Mouse (Mus musculus): ENCODE results near the gene Epas1. TPM values are rescaled to one million over a fixed set of nuclear protein-coding genes. Genes with fewer than 3 reads are reported as not detected.

Epas1 gene
- polyA plus RNA-seq, 2 experiments, result 3.0 to 3.4 TPM

- Histone ChIP-seq H3K9me3 (ENCODE audit: control insufficient read depth, low read length) (no peaks in the 10 kb centered on the region), H3K27me3 (ENCODE audit: control insufficient read depth, insufficient read depth, low read length) (no peaks in the 10 kb centered on the region), H3K4me1 (replicated peaks; ENCODE audit: control insufficient read depth in 2 of 2, insufficient read depth in 2 of 2, low read length in 1 of 2) (no peaks in the 10 kb centered on the region; a peak in 1 of 4 replicates), H3K4me2 (ENCODE audit: low read depth) (no peak overlapping the region), H3K9ac (replicated peaks) (no peak overlapping the region), H3K4me3 (ENCODE audit: insufficient read depth in 1 of 2, low read depth in 2 of 2, low read length in 2 of 2) (no peak overlapping the region), H3K27ac (no peak overlapping the region), H3K36me3 (replicated peaks; ENCODE audit: control insufficient read depth, insufficient read depth, low read depth) (no peaks in the 10 kb centered on the region)
- ATAC-seq (ENCODE audit: insufficient read depth) (no peak), DNase-seq (ENCODE audit: low read depth in 3 of 3, low spot score in 3 of 3) (no peak)
- TF ChIP-seq EP300 (IDR thresholded peaks at IDR 0.05; ENCODE audit: low read depth) (no peak), CTCF (IDR thresholded peaks at IDR 0.05; ENCODE audit: low read depth) (no peak)
- 47% methylated on average over 10 of the region's 10 CpGs for WGBS (ENCODE audit: insufficient replicate concordance)
These were observed 31.0 kb downstream of the Epas1 start for GRCm38 (mm10) chr17:86784405-86784977.

DNA sequence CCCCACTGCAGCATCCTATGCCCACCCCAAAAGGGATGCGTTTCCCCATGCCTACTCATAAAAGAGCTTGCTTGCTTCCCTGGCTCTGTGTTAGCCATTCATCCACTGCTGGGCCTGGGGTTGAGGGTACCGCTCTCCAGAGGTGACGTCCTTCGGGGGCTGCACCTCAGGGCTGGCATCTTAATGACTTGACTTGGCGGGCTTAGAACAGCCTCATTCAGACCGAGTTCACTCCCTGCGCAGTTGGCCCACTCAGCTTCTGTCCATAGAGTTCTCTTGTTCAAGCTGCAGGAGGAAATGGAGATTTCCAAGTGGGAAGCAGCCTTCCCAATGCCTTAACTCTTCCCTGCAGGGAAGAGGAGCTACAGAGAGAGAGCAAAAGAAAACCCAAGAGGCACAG lies 32.1 kb downstream of the Epas1 start:
- Histone ChIP-seq H3K36me3 (replicated peaks; ENCODE audit: control insufficient read depth, insufficient read depth, low read depth) (no peaks in the 10 kb centered on the region), H3K4me2 (ENCODE audit: low read depth) (no peak overlapping the region), H3K27me3 (ENCODE audit: control insufficient read depth, insufficient read depth, low read length) (no peaks in the 10 kb centered on the region), H3K4me3 (ENCODE audit: insufficient read depth in 1 of 2, low read depth in 2 of 2, low read length in 2 of 2) (no peak overlapping the region), H3K9ac (replicated peaks) (no peak overlapping the region), H3K27ac (no peak overlapping the region), H3K9me3 (ENCODE audit: control insufficient read depth, low read length) (no peaks in the 10 kb centered on the region), H3K4me1 (replicated peaks; ENCODE audit: control insufficient read depth in 2 of 2, insufficient read depth in 2 of 2, low read length in 1 of 2) (no peaks in the 10 kb centered on the region; a peak in 1 of 4 replicates)
- DNase-seq (ENCODE audit: low read depth in 3 of 3, low spot score in 3 of 3) (no peak), ATAC-seq (ENCODE audit: insufficient read depth) (no peak)
- 51% methylated on average over 7 of the region's 7 CpGs for WGBS (ENCODE audit: insufficient replicate concordance)
- TF ChIP-seq EP300 (IDR thresholded peaks at IDR 0.05; ENCODE audit: low read depth), result no peak
- no peak for TF ChIP-seq CTCF (IDR thresholded peaks at IDR 0.05; ENCODE audit: low read depth)

GRCm38 (mm10) chr17:86786496-86786895 lies 33.0 kb downstream of the Epas1 start:
- no peak for ATAC-seq (ENCODE audit: insufficient read depth)

GRCm38 (mm10) chr17:86787805-86788204 lies 34.3 kb downstream of the Epas1 start:
- Histone ChIP-seq H3K4me1 (replicated peaks; ENCODE audit: control insufficient read depth in 2 of 2, insufficient read depth in 2 of 2, low read length in 1 of 2) (no peaks in the 10 kb centered on the region; a peak in 1 of 4 replicates), H3K9me3 (ENCODE audit: control insufficient read depth, low read length) (no peaks in the 10 kb centered on the region), H3K27ac (no peak overlapping the region), H3K4me3 (ENCODE audit: insufficient read depth in 1 of 2, low read depth in 2 of 2, low read length in 2 of 2) (no peak overlapping the region), H3K36me3 (replicated peaks; ENCODE audit: control insufficient read depth, insufficient read depth, low read depth) (no peaks in the 10 kb centered on the region), H3K4me2 (ENCODE audit: low read depth) (no peak overlapping the region), H3K9ac (replicated peaks) (no peak overlapping the region), H3K27me3 (ENCODE audit: control insufficient read depth, insufficient read depth, low read length) (no peaks in the 10 kb centered on the region)
- 50% methylated on average over 7 of the region's 7 CpGs for WGBS (ENCODE audit: insufficient replicate concordance)
- DNase-seq (ENCODE audit: low read depth in 3 of 3, low spot score in 3 of 3), result no peak
- no peak for TF ChIP-seq EP300 (IDR thresholded peaks at IDR 0.05; ENCODE audit: low read depth)
- no peak for TF ChIP-seq CTCF (IDR thresholded peaks at IDR 0.05; ENCODE audit: low read depth)
- no peak for ATAC-seq (ENCODE audit: insufficient read depth)

More at GRCm38 (mm10) chr17:86786496-86786895, 33.0 kb downstream of the Epas1 start:
- no peaks in the 10 kb centered on the region for H3K9me3 ChIP-seq (ENCODE audit: control insufficient read depth, low read length)
- no peaks in the 10 kb centered on the region; a peak in 1 of 4 replicates for H3K4me1 ChIP-seq (replicated peaks; ENCODE audit: control insufficient read depth in 2 of 2, insufficient read depth in 2 of 2, low read length in 1 of 2)
- TF ChIP-seq EP300 (IDR thresholded peaks at IDR 0.05; ENCODE audit: low read depth) (no peak), CTCF (IDR thresholded peaks at IDR 0.05; ENCODE audit: low read depth) (no peak)
- H3K27me3 ChIP-seq (ENCODE audit: control insufficient read depth, insufficient read depth, low read length), result no peaks in the 10 kb centered on the region
- no peak overlapping the region for H3K4me2 ChIP-seq (ENCODE audit: low read depth)
- no peak for DNase-seq (ENCODE audit: low read depth in 3 of 3, low spot score in 3 of 3)
- H3K36me3 ChIP-seq (replicated peaks; ENCODE audit: control insufficient read depth, insufficient read depth, low read depth), result no peaks in the 10 kb centered on the region
- no peak overlapping the region for H3K9ac ChIP-seq (replicated peaks)
- WGBS (ENCODE audit: insufficient replicate concordance), result 57% methylated on average over 7 of the region's 7 CpGs
- H3K27ac ChIP-seq, result no peak overlapping the region
- no peak overlapping the region for H3K4me3 ChIP-seq (ENCODE audit: insufficient read depth in 1 of 2, low read depth in 2 of 2, low read length in 2 of 2)

GRCm38 (mm10) chr17:86788316-86788715 lies 34.8 kb downstream of the Epas1 start:
- no peak overlapping the region for H3K4me2 ChIP-seq (ENCODE audit: low read depth)
- no peak overlapping the region for H3K4me3 ChIP-seq (ENCODE audit: insufficient read depth in 1 of 2, low read depth in 2 of 2, low read length in 2 of 2)
- 32% methylated on average over 6 of the region's 6 CpGs for WGBS (ENCODE audit: insufficient replicate concordance)
- H3K27me3 ChIP-seq (ENCODE audit: control insufficient read depth, insufficient read depth, low read length), result no peaks in the 10 kb centered on the region
- TF ChIP-seq CTCF (IDR thresholded peaks at IDR 0.05; ENCODE audit: low read depth), result no peak
- no peak for TF ChIP-seq EP300 (IDR thresholded peaks at IDR 0.05; ENCODE audit: low read depth)
- no peaks in the 10 kb centered on the region for H3K9me3 ChIP-seq (ENCODE audit: control insufficient read depth, low read length)
- H3K27ac ChIP-seq, result no peak overlapping the region
- no peak overlapping the region for H3K9ac ChIP-seq (replicated peaks)
- H3K36me3 ChIP-seq (replicated peaks; ENCODE audit: control insufficient read depth, insufficient read depth, low read depth), result no peaks in the 10 kb centered on the region
- DNase-seq (ENCODE audit: low read depth in 3 of 3, low spot score in 3 of 3) (no peak), ATAC-seq (ENCODE audit: insufficient read depth) (no peak)
- no peaks in the 10 kb centered on the region; a peak in 1 of 4 replicates for H3K4me1 ChIP-seq (replicated peaks; ENCODE audit: control insufficient read depth in 2 of 2, insufficient read depth in 2 of 2, low read length in 1 of 2)

All from liver, embryonic 14.5 days (tissue).